Mouse (Mus musculus) limb, embryonic 13.5 days (tissue): Measurements from ENCODE around the gene Loxl1. TPM values are rescaled to one million over a fixed set of nuclear protein-coding genes. Genes with fewer than 3 reads are reported as not detected.

ENCODE experiments used
- ATAC-seq: fragments of 200-750 bp; cut with Nextera tagmentation; 2 replicates; pipeline ENCODE4 v1.8.0; 2017; ENCODE audit warnings: low read depth, moderate number of reproducible peaks, moderate TSS enrichment; ENCODE audit not compliant: low FRiP score
- H3K27ac ChIP-seq: fragments of 300-500 bp; sonication (generic); 2 replicates; pipeline ENCODE4 v1.5.1; 2015; ENCODE audit warnings: inconsistent platforms, mild to moderate bottlenecking, moderate library complexity
- H3K27me3 ChIP-seq: fragments of 300-500 bp; sonication (generic); 2 replicates; pipeline ENCODE4 v1.6.1; 2015; ENCODE audit warnings: mild to moderate bottlenecking, inconsistent platforms
- H3K36me3 ChIP-seq: fragments of 300-500 bp; sonication (generic); 2 replicates; pipeline ENCODE4 v1.6.1; 2015; ENCODE audit warnings: inconsistent platforms, mild to moderate bottlenecking, moderate library complexity
- H3K4me1 ChIP-seq: fragments of 300-500 bp; sonication (generic); 2 replicates; pipeline ENCODE4 v1.6.1; 2015; ENCODE audit warnings: inconsistent platforms
- H3K4me2 ChIP-seq: fragments of 300-500 bp; sonication (generic); replicated peaks from 2 replicates; pipeline ENCODE4 v1.6.1; 2015; ENCODE audit warnings: inconsistent platforms, mild to moderate bottlenecking, moderate library complexity
- H3K4me3 ChIP-seq: fragments of 300-500 bp; sonication (generic); 2 replicates; pipeline ENCODE4 v1.5.1; 2015; ENCODE audit warnings: moderate library complexity, mild to moderate bottlenecking, inconsistent platforms
- H3K9ac ChIP-seq: fragments of 300-500 bp; sonication (generic); 2 replicates; pipeline ENCODE4 v1.6.1; 2015; ENCODE audit warnings: mild to moderate bottlenecking, inconsistent platforms
- H3K9me3 ChIP-seq: fragments of 300-500 bp; sonication (generic); 2 replicates; pipeline ENCODE4 v1.6.1; 2016; ENCODE audit warnings: inconsistent platforms
- WGBS: fragments of 180-500 bp; shearing (Covaris S2); methylation state at CpG from one replicate; pipeline ENCODE4 v1.1.7; 2015; 5-methylcytosine and 5-hydroxymethylcytosine counted together
- polyA plus RNA-seq: library from polyadenylated mRNA; unstranded; fragments of >200 nt; fragmentation: Nextera tagmentation; extraction: Ambion mirVana; gene quantifications from 2 replicates; pipeline ENCODE4 v1.2.1, GENCODE M21; 2015

The Loxl1 gene
- polyA plus RNA-seq, 1 experiment from 2014 or later: 51.3 TPM

- Histone ChIP-seq H3K9me3 (no peaks in the 10 kb centered on the region; the same call in 1 of the 2 replicates), H3K9ac (no peak overlapping the region), H3K4me3 (no peak overlapping the region), H3K4me1 (peaks cover 16% of the 10 kb centered on the region), H3K4me2 (no peak overlapping the region), H3K27me3 (0 out of 2 replicates have a peak, but pooled peaks cover 3% of the 10 kb centered on the region), H3K27ac (no peak overlapping the region), H3K36me3 (no peaks in the 10 kb centered on the region)
- WGBS: 20% methylated on average over 5 of the region's 5 CpGs
- ATAC-seq: peak; percentile 73; the same call in 1 of the 2 replicates
Observed at GRCm38 (mm10) chr9:58330293-58330692, 17.3 kb upstream of the Loxl1 start.

DNA sequence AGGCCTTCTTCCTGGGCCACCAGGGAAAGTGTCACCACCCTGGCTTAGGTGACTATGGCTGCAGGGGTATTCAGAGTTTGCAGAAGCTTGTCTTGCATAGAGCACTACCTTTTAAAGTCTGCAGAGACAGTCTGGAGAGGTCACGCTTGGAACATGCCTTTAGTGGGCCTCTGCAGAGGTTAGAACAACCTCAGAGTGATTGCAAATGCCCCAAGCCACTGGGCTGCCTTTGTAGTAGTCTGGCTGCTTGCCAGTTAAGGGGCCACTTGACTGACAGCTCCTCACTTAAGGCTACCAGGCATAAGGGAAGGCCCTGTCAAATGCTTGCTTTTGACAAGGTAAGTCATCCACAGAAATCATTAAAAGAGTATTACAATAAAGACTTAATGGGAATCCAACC lies 14.4 kb upstream of the Loxl1 start:
- no peak for ATAC-seq
- no peak overlapping the region for H3K27ac ChIP-seq
- peaks cover 27% of the 10 kb centered on the region for H3K4me1 ChIP-seq
- H3K27me3 ChIP-seq: 0 out of 2 replicates have a peak, but pooled peaks cover 3% of the 10 kb centered on the region
- no peak overlapping the region for H3K9ac ChIP-seq
- 29% methylated on average over 1 of the region's 1 CpGs for WGBS
- no peaks in the 10 kb centered on the region for H3K36me3 ChIP-seq
- H3K4me2 ChIP-seq: no peak overlapping the region
- H3K9me3 ChIP-seq: no peaks in the 10 kb centered on the region
- H3K4me3 ChIP-seq: no peak overlapping the region

DNA sequence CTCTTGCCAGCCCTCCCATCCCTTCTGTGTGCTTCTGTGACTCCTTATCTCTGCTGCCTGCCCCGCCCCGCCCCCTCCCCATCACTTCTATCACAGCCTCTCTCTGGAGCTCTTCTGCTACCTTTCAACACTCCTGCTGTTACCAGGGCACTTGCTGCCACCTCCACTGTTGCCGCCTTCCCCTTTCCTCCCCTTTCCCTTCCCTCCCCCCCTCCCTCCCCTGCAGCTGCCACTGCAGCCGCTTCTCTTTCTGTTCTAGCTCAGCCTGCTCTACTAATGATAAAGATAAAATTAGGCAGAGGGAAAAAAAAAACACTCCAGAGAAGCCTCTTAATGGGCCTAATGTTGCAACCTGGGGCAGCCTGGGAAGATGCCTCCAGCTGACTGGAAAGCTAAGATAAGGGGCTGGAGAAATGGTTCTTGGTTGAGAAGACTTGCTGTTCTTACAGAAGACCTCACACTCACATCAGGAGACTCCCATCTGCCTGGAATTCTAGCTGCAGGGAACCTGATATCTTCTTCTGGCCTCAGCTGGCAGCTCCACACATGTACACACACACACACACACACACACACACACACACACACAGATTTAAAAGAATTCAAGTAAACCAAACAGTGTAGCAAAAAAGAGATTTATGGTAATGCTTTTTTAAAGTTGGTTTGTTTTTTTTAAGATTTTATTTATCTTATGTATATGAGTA lies 13.6 kb upstream of the Loxl1 start:
- H3K27ac ChIP-seq: no peak overlapping the region
- 18% methylated on average over 4 of the region's 4 CpGs for WGBS

GRCm38 (mm10) chr9:58321681-58322080 lies 8.7 kb upstream of the Loxl1 start:
- no peaks in the 10 kb centered on the region for H3K27me3 ChIP-seq
- WGBS: 98% methylated on average over 3 of the region's 3 CpGs

More for the DNA sequence above, 13.6 kb upstream of the Loxl1 start:
- Histone ChIP-seq H3K4me2 (no peak overlapping the region), H3K9me3 (no peaks in the 10 kb centered on the region), H3K36me3 (no peaks in the 10 kb centered on the region), H3K9ac (no peak overlapping the region), H3K27me3 (0 out of 2 replicates have a peak, but pooled peaks cover 3% of the 10 kb centered on the region), H3K4me1 (peaks cover 27% of the 10 kb centered on the region), H3K4me3 (no peak overlapping the region)
- no peak for ATAC-seq

GRCm38 (mm10) chr9:58318317-58318716 lies 5.3 kb upstream of the Loxl1 start:
- H3K4me3 ChIP-seq: no peak overlapping the region
- H3K36me3 ChIP-seq: no peaks in the 10 kb centered on the region
- H3K4me1 ChIP-seq: peaks cover 56% of the 10 kb centered on the region
- WGBS: 71% methylated on average over 3 of the region's 3 CpGs
- H3K9ac ChIP-seq: no peak overlapping the region
- no peaks in the 10 kb centered on the region for H3K9me3 ChIP-seq
- H3K27ac ChIP-seq: no peak overlapping the region
- H3K27me3 ChIP-seq: no peaks in the 10 kb centered on the region
- H3K4me2 ChIP-seq: no peak overlapping the region
- ATAC-seq: no peak

More at GRCm38 (mm10) chr9:58321681-58322080, 8.7 kb upstream of the Loxl1 start:
- Histone ChIP-seq H3K4me2 (no peak overlapping the region), H3K9ac (no peak overlapping the region), H3K36me3 (no peaks in the 10 kb centered on the region), H3K4me3 (no peak overlapping the region), H3K27ac (no peak overlapping the region), H3K9me3 (no peaks in the 10 kb centered on the region), H3K4me1 (peaks cover 40% of the 10 kb centered on the region)
- no peak for ATAC-seq

- no peak overlapping the region for H3K9ac ChIP-seq
- H3K27me3 ChIP-seq: no peaks in the 10 kb centered on the region
- peaks cover 65% of the 10 kb centered on the region for H3K4me1 ChIP-seq
- H3K4me3 ChIP-seq: no peak overlapping the region
- no peaks in the 10 kb centered on the region for H3K9me3 ChIP-seq
- H3K27ac ChIP-seq: peak overlapping the region; percentile 52; the same call in 1 of the 2 replicates
- ATAC-seq: no peak
- 0 out of 2 replicates have a peak overlapping the region, but pooled peaks have one; percentile 14 for H3K4me2 ChIP-seq
- 65% methylated on average over 3 of the region's 3 CpGs for WGBS
- no peaks in the 10 kb centered on the region for H3K36me3 ChIP-seq
Observed at GRCm38 (mm10) chr9:58317381-58317780, 4.4 kb upstream of the Loxl1 start.

DNA sequence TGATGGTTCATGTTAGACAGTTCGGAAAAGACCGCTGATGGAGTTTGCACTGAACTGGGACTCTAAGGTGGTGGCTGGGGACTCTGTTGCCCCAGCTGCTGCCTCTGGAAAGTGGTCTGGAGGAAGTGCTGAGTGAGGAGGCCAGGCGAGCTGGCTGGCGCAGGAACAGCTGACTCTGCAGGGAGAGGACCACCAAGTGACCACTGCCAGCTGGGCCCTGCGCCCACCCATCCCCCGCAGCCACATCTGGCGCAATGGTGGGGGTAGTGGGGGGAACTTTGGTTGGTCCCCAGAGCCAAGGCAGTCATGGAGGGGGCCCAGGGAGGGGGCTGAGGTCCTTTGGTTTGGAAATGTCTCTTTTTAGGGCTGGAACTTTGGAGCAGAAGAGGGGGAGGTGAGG lies 3.8 kb upstream of the Loxl1 start:
- Histone ChIP-seq H3K4me1 (peaks cover 69% of the 10 kb centered on the region), H3K27me3 (peaks cover 3% of the 10 kb centered on the region; the same call in 1 of the 2 replicates)
- ATAC-seq: no peak

DNA sequence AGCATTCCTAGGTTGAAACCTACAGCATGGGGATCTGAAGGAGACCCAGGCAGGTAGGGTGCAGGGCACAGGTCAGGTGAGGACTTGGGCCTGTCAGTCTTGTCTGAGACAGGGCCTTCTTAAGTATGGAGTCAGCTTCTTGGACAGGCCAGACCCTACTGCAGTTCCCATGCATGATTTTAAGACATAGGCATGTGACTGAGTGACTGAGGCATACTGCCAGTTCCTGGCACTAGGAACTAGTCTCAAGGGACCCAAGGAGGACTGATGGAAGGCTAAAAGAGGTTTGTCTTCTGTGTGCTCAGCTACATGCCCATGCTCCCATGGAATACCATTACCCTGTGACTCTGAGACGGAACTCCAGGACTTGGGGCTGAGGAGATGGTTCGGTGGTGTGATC lies 2.9 kb upstream of the Loxl1 start:
- WGBS: 78% methylated on average over 2 of the region's 2 CpGs
- H3K4me3 ChIP-seq: no peak overlapping the region
- H3K4me1 ChIP-seq: peaks cover 78% of the 10 kb centered on the region
- H3K9me3 ChIP-seq: no peaks in the 10 kb centered on the region
- peak overlapping the region; percentile 94 for H3K27ac ChIP-seq
- no peak for ATAC-seq
- peak overlapping the region; percentile 42; the same call in 1 of the 2 replicates for H3K4me2 ChIP-seq
- peaks cover 9% of the 10 kb centered on the region; the same call in 1 of the 2 replicates for H3K27me3 ChIP-seq
- no peaks in the 10 kb centered on the region for H3K36me3 ChIP-seq
- H3K9ac ChIP-seq: no peak overlapping the region

More for the DNA sequence above, 3.8 kb upstream of the Loxl1 start:
- 49% methylated on average over 7 of the region's 7 CpGs for WGBS
- no peaks in the 10 kb centered on the region for H3K9me3 ChIP-seq
- no peak overlapping the region for H3K4me3 ChIP-seq
- H3K4me2 ChIP-seq: 0 out of 2 replicates have a peak overlapping the region, but pooled peaks have one; percentile 14
- H3K9ac ChIP-seq: no peak overlapping the region
- no peaks in the 10 kb centered on the region for H3K36me3 ChIP-seq
- peak overlapping the region; percentile 94 for H3K27ac ChIP-seq

DNA sequence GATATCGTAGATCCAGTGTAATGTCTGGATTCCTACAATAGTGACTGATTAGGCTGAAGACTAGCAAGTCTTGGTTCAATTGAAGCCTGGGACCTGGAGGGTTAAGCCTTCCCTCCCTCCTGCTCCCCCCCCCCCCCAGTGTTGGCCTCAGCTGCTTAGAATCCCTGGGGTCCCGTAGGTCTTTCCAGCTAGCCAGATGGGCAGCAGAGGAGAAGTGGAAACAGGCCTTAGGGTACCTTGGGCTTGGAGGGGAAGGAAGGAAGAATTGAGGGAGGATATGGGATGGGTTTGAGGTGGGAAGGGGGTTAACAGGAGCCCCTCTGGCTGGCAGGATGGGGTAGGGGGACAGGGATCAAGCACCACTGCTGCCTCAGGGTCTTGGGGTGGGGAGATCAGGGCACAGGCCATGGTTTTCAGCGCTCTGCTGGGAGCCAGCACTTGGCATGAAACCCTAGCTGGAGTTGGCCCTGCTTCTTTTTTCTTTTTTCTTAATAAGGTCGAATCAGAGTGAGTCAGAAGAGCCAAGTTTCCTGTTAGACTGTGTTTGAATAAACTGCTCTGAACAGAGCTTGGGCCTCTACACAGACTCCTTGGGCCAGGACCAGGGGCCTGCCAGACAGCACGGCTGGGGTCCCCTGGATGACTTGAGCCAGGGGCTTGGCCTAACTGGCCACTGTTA lies 1.8 kb upstream of the Loxl1 start:
- Histone ChIP-seq H3K4me3 (no peak overlapping the region), H3K36me3 (no peaks in the 10 kb centered on the region), H3K4me2 (peak overlapping the region; percentile 42), H3K9me3 (no peaks in the 10 kb centered on the region), H3K4me1 (peaks cover 87% of the 10 kb centered on the region), H3K9ac (peak overlapping the region; percentile 50), H3K27me3 (peaks cover 9% of the 10 kb centered on the region; the same call in 1 of the 2 replicates), H3K27ac (peak overlapping the region; percentile 94)
- WGBS: 24% methylated on average over 5 of the region's 5 CpGs
- ATAC-seq: peak; percentile 49; the same call in 1 of the 2 replicates

DNA sequence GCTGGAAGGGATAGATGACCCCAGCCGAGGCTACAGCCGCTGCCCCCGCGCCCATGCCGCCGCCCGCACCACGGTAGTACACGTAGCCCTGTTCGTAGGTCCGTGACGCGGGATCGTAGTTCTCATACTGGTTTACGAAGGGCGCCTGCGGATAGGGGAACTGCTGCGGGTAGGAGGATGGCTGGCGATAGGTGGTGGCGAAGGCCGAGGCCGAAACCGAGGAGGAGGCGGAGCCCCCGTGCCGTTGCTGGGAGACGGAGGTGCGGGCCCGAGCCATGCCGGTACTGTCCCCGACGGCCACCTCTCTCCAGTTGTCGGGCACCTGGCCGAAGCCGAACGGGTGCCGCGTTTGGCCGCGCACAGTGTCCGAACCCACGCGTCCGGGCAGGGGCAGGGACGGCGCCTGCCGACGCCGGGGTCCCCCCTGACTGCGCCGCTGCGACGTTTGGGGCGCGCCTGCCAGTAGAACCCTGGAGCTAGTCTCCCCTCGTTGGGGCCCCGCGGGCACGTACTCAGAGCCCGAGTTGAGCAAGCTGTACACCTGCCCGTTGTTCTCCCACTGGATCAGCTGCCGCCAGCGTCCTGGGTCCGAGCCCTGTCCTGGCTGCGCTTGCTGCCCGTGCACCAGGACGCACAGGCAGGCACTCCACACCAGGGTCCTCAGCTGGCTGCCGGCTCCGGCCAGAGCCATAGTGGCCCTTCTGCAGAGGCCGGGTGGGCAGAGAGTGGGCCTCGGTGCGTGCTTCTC lies 616 bp downstream of the Loxl1 start:
- Histone ChIP-seq H3K4me3 (peak overlapping the region; percentile 66), H3K9ac (peak overlapping the region; percentile 78), H3K27ac (peak overlapping the region; percentile 93), H3K27me3 (peaks cover 9% of the 10 kb centered on the region; the same call in 1 of the 2 replicates), H3K4me2 (peak overlapping the region; percentile 79), H3K36me3 (peaks cover 7% of the 10 kb centered on the region), H3K4me1 (peaks cover 94% of the 10 kb centered on the region), H3K9me3 (no peaks in the 10 kb centered on the region)
- peak; percentile 19 for ATAC-seq
- under 1% methylated on average over 72 of the region's 72 CpGs for WGBS

GRCm38 (mm10) chr9:58311191-58311910 lies 1.6 kb downstream of the Loxl1 start:
- H3K9me3 ChIP-seq: no peaks in the 10 kb centered on the region
- 58% methylated on average over 32 of the region's 33 CpGs for WGBS
- H3K9ac ChIP-seq: peak overlapping the region; percentile 78
- H3K4me1 ChIP-seq: peaks cover 94% of the 10 kb centered on the region
- peaks cover 10% of the 10 kb centered on the region for H3K36me3 ChIP-seq
- peak overlapping the region; percentile 93; the same call in 1 of the 2 replicates for H3K27ac ChIP-seq
- no peak for ATAC-seq
- peak overlapping the region; percentile 79 for H3K4me2 ChIP-seq
- peak overlapping the region; percentile 66 for H3K4me3 ChIP-seq
- peaks cover 9% of the 10 kb centered on the region; the same call in 1 of the 2 replicates for H3K27me3 ChIP-seq
